Mouse (Mus musculus) limb, embryonic 11.5 days (tissue): ENCODE results near the gene Slc38a9. TPM values are rescaled to one million over a fixed set of nuclear protein-coding genes. Genes with fewer than 3 reads are reported as not detected.

Experiments
- ATAC-seq: fragments of 200-750 bp; cut with Nextera tagmentation; 2 replicates; pipeline ENCODE4 v1.8.0; 2017; ENCODE audit warnings: low read depth; ENCODE audit not compliant: insufficient number of reproducible peaks, low FRiP score, low TSS enrichment
- DNase-seq: peaks from one replicate; pipeline ENCODE4 v3.0.0-alpha.2; 2015; ENCODE audit warnings: low spot score
- H3K27ac ChIP-seq: fragments of 300-500 bp; sonication (generic); replicated peaks from 2 replicates; pipeline ENCODE4 v1.5.1; 2014; ENCODE audit warnings: low read depth, mild to moderate bottlenecking, low read length
- H3K27me3 ChIP-seq: fragments of 300-500 bp; sonication (generic); 2 replicates; pipeline ENCODE4 v1.6.1; 2014; ENCODE audit warnings: mild to moderate bottlenecking, low read length, mixed read lengths; ENCODE audit not compliant: control insufficient read depth, insufficient read depth
- H3K36me3 ChIP-seq: fragments of 300-500 bp; sonication (generic); 2 replicates; pipeline ENCODE4 v1.6.1; 2014; ENCODE audit warnings: mild to moderate bottlenecking, low read length, moderate library complexity, mixed read lengths; ENCODE audit not compliant: control insufficient read depth, insufficient read depth
- H3K4me1 ChIP-seq: fragments of 300-500 bp; sonication (generic); 2 replicates; pipeline ENCODE4 v1.6.1; 2014; ENCODE audit warnings: low read length, mixed read lengths; ENCODE audit not compliant: control insufficient read depth, insufficient read depth
- H3K4me2 ChIP-seq: fragments of 300-500 bp; sonication (generic); 2 replicates; pipeline ENCODE4 v1.6.1; 2014; ENCODE audit warnings: low read depth, mild to moderate bottlenecking, moderate library complexity; ENCODE audit not compliant: severe bottlenecking
- H3K4me3 ChIP-seq: fragments of 300-500 bp; sonication (generic); 2 replicates; pipeline ENCODE4 v1.5.1; 2014; ENCODE audit warnings: low read depth, low read length
- H3K9ac ChIP-seq: fragments of 300-500 bp; sonication (generic); 2 replicates; pipeline ENCODE4 v1.6.1; 2014; ENCODE audit warnings: mild to moderate bottlenecking, low read length
- H3K9me3 ChIP-seq: fragments of 300-500 bp; sonication (generic); 2 replicates; pipeline ENCODE4 v1.6.1; 2016; ENCODE audit warnings: low read length; ENCODE audit not compliant: control insufficient read depth
- WGBS: fragments of 180-500 bp; shearing (Covaris S2); extraction: QIAGEN DNeasy Blood & Tissue Kit; methylation state at CpG from one replicate; pipeline ENCODE4 v1.1.7; 2014; 5-methylcytosine and 5-hydroxymethylcytosine counted together
- polyA plus RNA-seq: library from polyadenylated mRNA; unstranded; fragments of >200 nt; fragmentation: Nextera tagmentation; extraction: Ambion mirVana; gene quantifications from 2 replicates; pipeline ENCODE4 v1.2.1, GENCODE M21; 2014

The Slc38a9 gene
- polyA plus RNA-seq, 1 experiment from 2014 or later: 11.7 TPM

- 72% methylated on average over 9 of the region's 9 CpGs for WGBS
- Histone ChIP-seq H3K36me3 (no peaks in the 10 kb centered on the region), H3K27ac (no peak overlapping the region)
Observed at GRCm38 (mm10) chr13:112667215-112667614, 6.7 kb downstream of the Slc38a9 start.

GRCm38 (mm10) chr13:112671708-112672107, 11.2 kb downstream of the Slc38a9 start:
- H3K36me3 ChIP-seq: no peaks in the 10 kb centered on the region
- no peak overlapping the region for H3K27ac ChIP-seq
- DNase-seq: no peak
- no peak for ATAC-seq
- 72% methylated on average over 13 of the region's 13 CpGs for WGBS
- H3K4me3 ChIP-seq: no peak overlapping the region
- no peak overlapping the region for H3K4me2 ChIP-seq
- H3K9me3 ChIP-seq: no peaks in the 10 kb centered on the region
- no peaks in the 10 kb centered on the region for H3K27me3 ChIP-seq
- no peak overlapping the region for H3K9ac ChIP-seq
- no peaks in the 10 kb centered on the region for H3K4me1 ChIP-seq

More at GRCm38 (mm10) chr13:112667215-112667614, 6.7 kb downstream of the Slc38a9 start:
- Histone ChIP-seq H3K27me3 (no peaks in the 10 kb centered on the region), H3K4me1 (no peaks in the 10 kb centered on the region), H3K4me2 (no peak overlapping the region), H3K9ac (no peak overlapping the region), H3K9me3 (no peaks in the 10 kb centered on the region), H3K4me3 (no peak overlapping the region)
- ATAC-seq: no peak
- DNase-seq: no peak

- WGBS: 81% methylated on average over 6 of the region's 6 CpGs
- Histone ChIP-seq H3K27ac (no peak overlapping the region), H3K36me3 (no peaks in the 10 kb centered on the region), H3K9me3 (no peaks in the 10 kb centered on the region), H3K4me2 (no peak overlapping the region), H3K9ac (no peak overlapping the region), H3K4me3 (no peak overlapping the region), H3K27me3 (no peaks in the 10 kb centered on the region), H3K4me1 (no peaks in the 10 kb centered on the region)
- ATAC-seq (no peak), DNase-seq (no peak)
Observed at GRCm38 (mm10) chr13:112672797-112673196, 12.2 kb downstream of the Slc38a9 start.

- H3K4me3 ChIP-seq: no peak overlapping the region
- H3K9me3 ChIP-seq: no peaks in the 10 kb centered on the region
- H3K36me3 ChIP-seq: no peaks in the 10 kb centered on the region
- no peak overlapping the region for H3K4me2 ChIP-seq
- DNase-seq (peak; percentile 65), ATAC-seq (no peak)
- H3K9ac ChIP-seq: no peak overlapping the region
- H3K27me3 ChIP-seq: no peaks in the 10 kb centered on the region
- no peaks in the 10 kb centered on the region for H3K4me1 ChIP-seq
- whole genome bisulfite sequencing: 15% methylated on average over 9 of the region's 9 CpGs
- no peak overlapping the region for H3K27ac ChIP-seq
Observed at GRCm38 (mm10) chr13:112673899-112674447, 13.4 kb downstream of the Slc38a9 start.

GRCm38 (mm10) chr13:112678154-112678553, 17.6 kb downstream of the Slc38a9 start:
- peak; percentile 25 for DNase-seq
- Histone ChIP-seq H3K4me1 (no peaks in the 10 kb centered on the region), H3K9me3 (no peaks in the 10 kb centered on the region), H3K27me3 (no peaks in the 10 kb centered on the region), H3K27ac (no peak overlapping the region), H3K9ac (no peak overlapping the region), H3K36me3 (no peaks in the 10 kb centered on the region), H3K4me3 (no peak overlapping the region), H3K4me2 (no peak overlapping the region)
- WGBS: 92% methylated on average over 4 of the region's 4 CpGs
- ATAC-seq: no peak

- Histone ChIP-seq H3K4me2 (no peak overlapping the region), H3K27me3 (no peaks in the 10 kb centered on the region), H3K4me3 (no peak overlapping the region), H3K27ac (no peak overlapping the region), H3K9me3 (no peaks in the 10 kb centered on the region), H3K36me3 (no peaks in the 10 kb centered on the region), H3K4me1 (no peaks in the 10 kb centered on the region), H3K9ac (no peak overlapping the region)
- WGBS: 71% methylated on average over 2 of the region's 2 CpGs
- ATAC-seq (no peak), DNase-seq (no peak)
Observed at GRCm38 (mm10) chr13:112683312-112683711, 22.8 kb downstream of the Slc38a9 start.

GRCm38 (mm10) chr13:112683970-112684369, 23.4 kb downstream of the Slc38a9 start:
- WGBS: 90% methylated on average over 6 of the region's 6 CpGs
- H3K27ac ChIP-seq: no peak overlapping the region
- no peak overlapping the region for H3K4me2 ChIP-seq
- no peaks in the 10 kb centered on the region for H3K9me3 ChIP-seq
- no peaks in the 10 kb centered on the region for H3K27me3 ChIP-seq
- no peak overlapping the region for H3K9ac ChIP-seq
- H3K4me3 ChIP-seq: no peak overlapping the region
- ATAC-seq (no peak), DNase-seq (no peak)
- H3K36me3 ChIP-seq: no peaks in the 10 kb centered on the region
- no peaks in the 10 kb centered on the region for H3K4me1 ChIP-seq

GRCm38 (mm10) chr13:112686155-112686554, 25.6 kb downstream of the Slc38a9 start:
- no peak overlapping the region for H3K4me2 ChIP-seq
- H3K4me1 ChIP-seq: no peaks in the 10 kb centered on the region
- no peak overlapping the region for H3K27ac ChIP-seq
- no peaks in the 10 kb centered on the region for H3K9me3 ChIP-seq
- H3K4me3 ChIP-seq: no peak overlapping the region
- ATAC-seq (no peak), DNase-seq (no peak)
- 93% methylated on average over 2 of the region's 2 CpGs for WGBS
- H3K27me3 ChIP-seq: no peaks in the 10 kb centered on the region
- H3K36me3 ChIP-seq: no peaks in the 10 kb centered on the region
- no peak overlapping the region for H3K9ac ChIP-seq
